Mouse (Mus musculus) heart, embryonic 10.5 days (tissue): ENCODE results near the gene Gm9999. TPM values are rescaled to one million over a fixed set of nuclear protein-coding genes. Genes with fewer than 3 reads are reported as not detected.

ENCODE experiments used
- polyA plus RNA-seq: library from polyadenylated mRNA; unstranded; fragments of >200 nt; fragmentation: Nextera tagmentation; extraction: Ambion mirVana; gene quantifications from 2 replicates; pipeline ENCODE4 v1.2.1, GENCODE M21; 2016

Gm9999 gene
- polyA plus RNA-seq, 1 experiment from 2014 or later, result not detected

Other genes with a start within 250 kb of the Gm9999 start
- 2.7 TPM in 1 of 2 replicates, not detected in the other for gene Saa1, start 240.6 kb upstream of the Gm9999 start, polyA plus RNA-seq
- gene Saa2, start 231.8 kb upstream of the Gm9999 start, polyA plus RNA-seq, result 0.32 and 2.5 TPM in 2 replicates
- gene Hps5, start 187.5 kb upstream of the Gm9999 start, polyA plus RNA-seq, result 13.9 and 14.5 TPM in 2 replicates
- 40.6 and 45.1 TPM in 2 replicates for gene Gtf2h1, start 187.5 kb upstream of the Gm9999 start, polyA plus RNA-seq
- gene Ldha, start 142.1 kb upstream of the Gm9999 start, polyA plus RNA-seq, result 4,161 and 4,393 TPM in 2 replicates
- 0.13 TPM in 1 of 2 replicates, not detected in the other for gene Ldhc, start 122.4 kb upstream of the Gm9999 start, polyA plus RNA-seq
- 198 and 215 TPM in 2 replicates for gene Tsg101, start 63.6 kb upstream of the Gm9999 start, polyA plus RNA-seq
- gene Uevld, start 25.1 kb upstream of the Gm9999 start, polyA plus RNA-seq, result 8.3 and 9.0 TPM in 2 replicates
- gene Spty2d1, start 24.8 kb downstream of the Gm9999 start, polyA plus RNA-seq, result 14.4 and 15.6 TPM in 2 replicates
- gene Tmem86a, start 67.0 kb downstream of the Gm9999 start, polyA plus RNA-seq, result 14.8 and 19.9 TPM in 2 replicates
- gene Ptpn5, start 150.1 kb downstream of the Gm9999 start, polyA plus RNA-seq, result 0.26 TPM in 1 of 2 replicates, not detected in the other
- gene Mrgpra6, start 221.3 kb downstream of the Gm9999 start, polyA plus RNA-seq, result not detected in 2 replicates